Mouse (Mus musculus): ENCODE measurements around the gene Kcnma1.

- TF ChIP-seq CTCF (IDR thresholded peaks at IDR 0.05) (no peak), EP300 (IDR thresholded peaks at IDR 0.05) (no peak)
Observed at GRCm38 (mm10) chr14:23995831-23996230, 18.5 kb downstream of the Kcnma1 start.

Data from lung, postnatal 0 days (tissue).